Mouse (Mus musculus): Measurements from ENCODE around the gene Ncor2.

Gene Ncor2

DNA sequence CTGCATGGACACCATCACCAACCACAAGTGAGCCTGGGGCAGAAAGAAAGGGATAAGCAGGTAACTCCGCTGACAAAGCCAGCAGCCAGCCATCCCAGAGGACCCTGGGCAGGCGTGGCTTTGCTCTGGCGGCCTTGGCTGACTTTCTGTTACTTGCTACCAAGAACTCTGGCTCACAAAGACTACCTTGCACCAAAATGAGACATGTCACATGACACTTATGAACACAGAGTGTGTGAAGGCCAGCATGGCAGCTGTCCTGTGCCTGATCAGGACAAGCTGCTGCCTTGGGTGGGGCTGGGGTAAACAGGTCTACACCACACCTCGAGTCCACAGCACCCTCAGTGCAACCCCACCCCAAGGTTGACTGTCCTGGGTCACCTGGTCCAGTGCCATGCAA lies 51.6 kb downstream of the Ncor2 start:
- DNase-seq (ENCODE audit: low spot score): no peak

DNA sequence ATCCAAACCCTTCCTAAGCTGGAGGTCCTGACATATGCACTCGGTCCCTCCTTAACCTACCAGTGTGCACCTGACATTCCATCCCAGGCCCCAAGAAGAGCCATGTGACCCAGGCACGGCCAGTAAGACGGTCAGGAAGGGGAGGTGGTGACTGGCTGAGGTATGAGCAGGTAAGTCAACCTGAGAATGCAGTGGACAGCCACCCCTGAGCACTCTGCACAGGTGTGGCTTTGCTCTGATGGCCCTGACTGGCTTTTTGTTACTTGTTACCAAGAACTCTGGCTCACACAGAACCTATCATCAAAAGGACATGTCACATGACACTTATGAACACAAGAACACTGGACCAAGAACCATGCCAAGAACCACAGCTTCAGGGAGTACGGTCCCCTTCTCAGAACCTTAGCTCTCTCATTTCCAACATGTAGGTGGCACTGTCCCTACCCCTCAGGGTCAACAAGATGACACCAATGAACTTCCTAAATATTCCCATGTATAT lies 53.0 kb downstream of the Ncor2 start:
- DNase-seq (ENCODE audit: low spot score): no peak

DNA sequence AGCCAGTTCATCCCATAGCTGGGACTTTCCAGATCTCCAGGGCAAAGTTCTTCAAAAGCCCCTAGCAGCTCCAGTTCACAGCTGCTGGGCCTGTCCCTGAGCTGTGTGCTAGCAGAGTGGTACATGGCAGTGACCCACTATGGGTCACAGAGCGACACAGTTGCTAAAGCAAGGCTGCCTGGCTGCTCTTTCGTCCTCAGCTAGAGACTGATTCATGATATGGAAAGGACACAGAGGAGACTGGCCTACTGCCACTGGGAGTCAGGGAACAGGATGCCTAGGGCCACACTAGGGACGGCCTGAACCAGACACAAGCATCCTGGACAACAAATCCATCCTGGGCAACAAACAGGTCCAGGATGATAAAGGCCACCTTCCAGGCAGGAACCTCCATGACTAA lies 53.8 kb downstream of the Ncor2 start:
- no peak for DNase-seq (ENCODE audit: low spot score)

DNA sequence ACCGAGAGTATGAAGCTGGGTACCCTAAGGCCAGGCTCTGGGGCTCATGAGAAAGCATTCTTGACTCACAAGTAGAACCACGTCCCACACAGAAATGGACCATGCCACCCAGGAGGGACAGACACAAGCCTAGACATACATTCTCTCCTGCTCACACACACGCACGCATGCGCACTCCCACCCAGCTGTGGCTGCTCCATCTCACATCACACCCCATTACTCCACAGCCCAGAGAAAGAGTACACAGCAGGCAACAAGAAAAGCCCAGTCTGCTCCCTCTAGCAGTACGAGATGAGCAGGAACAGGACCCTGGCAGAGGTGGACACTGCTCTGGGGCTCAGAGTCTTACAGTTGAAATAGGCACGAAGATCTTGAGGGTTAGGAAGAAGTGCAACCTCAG lies 55.0 kb downstream of the Ncor2 start:
- no peak for DNase-seq (ENCODE audit: low spot score)

DNA sequence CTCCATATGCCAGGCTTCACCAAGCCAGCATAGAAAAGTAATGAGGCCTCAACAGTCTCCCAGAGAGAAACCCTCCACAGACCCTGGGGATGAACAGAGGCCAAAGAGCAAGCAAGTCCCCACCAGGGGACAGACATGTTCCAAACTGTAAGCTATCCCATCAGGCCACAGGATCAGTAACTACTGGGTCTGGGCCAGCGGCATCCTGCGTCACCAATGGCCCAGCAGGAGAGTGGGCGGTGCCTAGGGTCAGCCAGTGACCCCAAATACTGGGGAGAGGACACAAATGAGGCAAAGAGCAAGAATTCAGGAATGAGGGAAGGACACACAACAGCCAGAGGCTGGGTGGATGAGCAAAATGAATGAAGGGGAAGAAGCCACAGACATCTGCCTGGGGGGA lies 55.8 kb downstream of the Ncor2 start:
- no peak for DNase-seq (ENCODE audit: low spot score)

DNA sequence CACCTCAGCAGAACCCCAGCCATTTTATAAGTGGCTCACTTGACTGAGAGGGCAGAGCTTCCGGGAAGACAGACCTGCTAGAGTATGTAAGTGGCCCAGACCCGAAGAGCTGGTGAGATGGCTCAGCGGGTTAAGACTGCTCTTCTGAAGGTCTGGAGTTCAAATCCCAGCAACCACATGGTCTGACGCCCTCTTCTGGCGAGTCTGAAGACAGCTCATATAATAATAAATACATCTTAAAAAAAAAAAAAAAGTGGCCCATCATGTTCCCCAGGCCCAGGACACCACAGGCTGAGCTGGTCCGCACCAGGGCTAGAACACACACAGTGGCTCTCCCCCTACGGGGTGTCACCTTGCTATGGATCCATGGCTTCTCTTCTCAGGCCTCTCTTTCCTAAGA lies 56.5 kb downstream of the Ncor2 start:
- no peak for DNase-seq (ENCODE audit: low spot score)

DNA sequence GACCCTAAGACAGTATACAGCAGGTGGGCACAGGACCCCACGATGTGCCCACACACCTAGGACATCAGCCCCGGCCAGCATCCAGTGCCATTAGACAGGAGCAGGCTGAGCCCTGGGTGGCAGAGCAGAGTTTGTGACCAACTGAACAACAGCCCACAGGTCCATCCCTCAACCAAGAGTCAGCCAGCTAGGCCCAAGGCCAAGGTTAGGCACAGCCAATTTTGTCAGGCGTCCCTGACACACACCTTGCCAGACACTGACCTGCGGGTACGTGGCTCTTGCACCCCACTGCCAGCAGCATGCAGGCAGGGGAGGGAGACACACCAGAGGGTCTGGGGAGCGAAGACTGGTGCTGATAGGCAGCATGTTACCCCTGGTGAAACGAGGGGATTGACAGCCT lies 57.0 kb downstream of the Ncor2 start:
- no peak for DNase-seq (ENCODE audit: low spot score)

DNA sequence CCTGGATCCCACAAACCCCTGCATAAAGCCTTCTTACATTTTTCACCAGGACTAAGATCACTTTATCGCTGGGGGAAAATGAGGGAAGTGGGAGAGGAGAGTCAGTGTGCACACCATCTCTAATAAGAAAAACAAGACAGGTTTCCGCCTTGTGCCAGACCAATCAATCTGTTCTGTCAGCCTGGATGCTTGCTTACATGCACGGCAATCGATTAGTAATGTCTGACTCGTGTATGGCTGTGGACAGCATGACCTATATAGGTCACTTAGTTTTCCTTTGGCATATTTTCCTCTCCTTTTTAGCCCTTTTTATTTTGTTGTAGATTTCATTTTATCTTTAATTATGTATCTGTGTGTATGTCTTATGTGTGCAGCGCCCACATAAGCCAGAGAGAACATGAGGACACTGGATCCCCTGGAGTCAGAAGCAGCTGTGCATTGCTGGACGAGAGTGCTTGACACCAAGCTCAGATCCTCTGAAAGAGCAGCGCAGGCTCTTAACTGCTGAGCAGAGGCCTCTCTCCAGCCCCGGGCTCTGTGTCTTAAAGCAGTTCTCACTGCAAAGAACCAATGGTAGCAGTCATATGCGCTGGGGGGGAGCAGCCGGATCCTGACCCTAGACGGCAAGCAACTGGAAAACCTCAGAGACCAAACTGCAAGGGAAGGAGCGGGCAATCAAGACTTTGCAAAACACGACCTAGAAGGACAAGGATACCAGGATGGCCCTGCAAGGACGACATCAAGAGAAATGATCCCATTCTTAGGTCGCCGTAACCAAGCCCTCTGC lies 58.3 kb downstream of the Ncor2 start:
- DNase-seq (ENCODE audit: low spot score): no peak

DNA sequence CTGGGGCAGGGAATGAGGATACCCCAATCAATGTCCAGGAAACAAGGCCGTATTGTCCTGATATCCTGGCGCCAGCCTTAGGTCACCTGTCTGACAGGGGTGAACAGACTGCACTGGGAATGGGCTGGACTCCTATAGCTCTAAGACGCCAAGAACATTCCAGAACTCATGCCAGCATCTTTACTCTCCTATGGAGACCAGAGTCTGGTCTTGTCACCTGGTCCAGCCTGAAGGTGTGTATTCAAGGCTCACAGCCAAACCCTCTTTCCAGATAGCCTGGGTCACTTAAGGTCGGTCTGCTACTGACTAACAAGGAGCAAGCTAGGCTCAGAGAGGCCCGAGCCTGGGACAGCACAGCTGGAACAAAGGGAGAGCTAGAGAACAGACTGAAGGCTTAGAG lies 61.8 kb downstream of the Ncor2 start:
- DNase-seq (ENCODE audit: low spot score): no peak

DNA sequence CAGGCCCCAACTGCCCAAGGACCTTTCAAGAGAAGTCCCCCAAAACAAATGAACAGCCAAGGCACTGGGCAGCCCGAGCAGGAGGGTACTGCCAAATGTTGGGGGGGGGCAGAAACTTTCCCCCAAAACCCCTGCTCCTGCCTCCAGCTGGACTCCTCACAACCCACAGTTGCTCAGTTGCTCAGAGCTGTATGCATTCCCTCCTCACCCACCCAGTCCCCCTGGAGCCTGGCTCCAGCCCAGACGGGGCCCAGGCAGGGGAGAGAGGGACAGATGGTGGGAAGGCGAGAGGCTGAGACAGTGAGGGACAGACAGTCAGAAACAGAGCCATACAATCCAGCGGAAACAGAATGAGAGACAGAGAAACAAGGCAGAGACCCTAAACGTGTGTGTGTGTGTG lies 66.0 kb downstream of the Ncor2 start:
- no peak for DNase-seq (ENCODE audit: low spot score)

DNA sequence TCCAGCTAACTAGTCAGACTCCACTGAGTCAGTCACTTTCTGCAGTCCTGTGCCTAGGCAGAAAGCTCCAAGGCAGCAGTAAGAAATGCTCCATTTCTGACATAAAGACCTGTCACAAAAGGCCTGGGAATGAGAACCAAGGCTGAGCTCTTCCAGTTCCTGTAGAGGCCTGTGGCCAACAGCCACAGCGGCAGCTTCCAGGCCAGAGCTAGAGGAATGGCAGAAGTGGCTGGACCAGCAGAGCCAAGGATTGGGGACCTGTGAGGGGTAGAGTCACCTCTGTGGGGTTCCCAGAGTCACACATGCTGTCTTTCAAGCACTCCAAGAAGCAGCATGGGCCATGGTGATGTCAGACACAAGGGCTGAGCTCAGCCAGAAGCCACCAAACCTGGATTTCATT lies 66.4 kb downstream of the Ncor2 start:
- DNase-seq (ENCODE audit: low spot score): no peak

DNA sequence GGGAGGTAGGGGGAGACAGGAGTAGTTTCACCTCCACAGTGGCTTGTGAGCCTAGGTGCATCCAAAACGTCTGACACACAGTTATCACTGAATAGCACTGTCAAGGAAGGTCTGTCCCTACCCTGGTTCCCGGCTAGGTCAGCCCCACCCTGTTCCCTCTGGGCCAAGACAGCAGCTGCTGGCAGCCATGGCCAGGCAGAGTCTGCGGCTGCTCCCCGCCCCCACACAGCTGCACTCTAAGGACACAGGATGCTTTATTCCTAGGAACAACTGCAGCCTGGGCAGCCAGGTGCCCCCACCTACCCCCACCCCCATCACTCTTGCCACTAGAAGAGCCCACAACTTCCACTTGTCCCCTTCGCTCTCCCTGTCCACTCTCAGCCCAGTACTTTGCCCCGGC lies 67.9 kb downstream of the Ncor2 start:
- peak; percentile 54 for DNase-seq (ENCODE audit: low spot score)

DNA sequence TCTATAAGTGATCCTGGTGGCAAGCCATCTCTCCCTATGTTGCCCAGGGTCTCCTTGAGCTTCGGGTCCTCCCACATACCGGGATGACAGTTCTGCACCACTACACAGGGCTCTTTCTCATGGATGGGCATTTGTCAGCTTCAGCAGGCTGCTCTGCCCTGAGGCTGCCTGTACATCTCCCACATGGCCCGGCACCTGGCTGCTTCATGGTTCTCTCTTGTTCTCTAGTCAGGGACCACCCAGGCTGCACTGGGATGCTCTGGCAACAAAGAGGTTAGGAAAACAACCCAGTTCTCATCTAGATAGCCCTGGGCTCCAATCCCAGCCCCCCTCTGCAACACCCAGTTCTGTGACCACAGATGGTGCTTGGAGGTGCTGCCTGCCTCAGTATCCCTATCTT lies 68.3 kb downstream of the Ncor2 start:
- no peak for DNase-seq (ENCODE audit: low spot score)

DNA sequence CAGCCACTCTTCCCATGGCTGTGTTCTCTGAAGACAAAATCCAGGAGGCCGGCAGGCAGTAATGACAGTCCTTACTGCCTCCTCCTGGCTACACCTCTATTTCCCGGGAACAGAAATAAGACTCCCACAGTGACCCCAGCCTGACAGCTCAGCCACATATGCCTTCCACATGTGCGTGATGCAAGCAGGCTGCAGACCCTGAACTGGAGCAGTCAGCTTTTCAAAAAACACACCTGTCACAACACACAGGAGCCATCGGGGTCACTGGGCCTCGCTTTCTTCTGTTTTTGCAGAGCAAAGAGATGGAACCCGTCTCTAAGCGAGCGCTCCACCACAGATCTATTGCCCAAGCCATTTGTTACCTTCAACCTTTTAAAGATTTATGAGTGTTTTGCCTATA lies 68.8 kb downstream of the Ncor2 start:
- DNase-seq (ENCODE audit: low spot score): no peak

DNA sequence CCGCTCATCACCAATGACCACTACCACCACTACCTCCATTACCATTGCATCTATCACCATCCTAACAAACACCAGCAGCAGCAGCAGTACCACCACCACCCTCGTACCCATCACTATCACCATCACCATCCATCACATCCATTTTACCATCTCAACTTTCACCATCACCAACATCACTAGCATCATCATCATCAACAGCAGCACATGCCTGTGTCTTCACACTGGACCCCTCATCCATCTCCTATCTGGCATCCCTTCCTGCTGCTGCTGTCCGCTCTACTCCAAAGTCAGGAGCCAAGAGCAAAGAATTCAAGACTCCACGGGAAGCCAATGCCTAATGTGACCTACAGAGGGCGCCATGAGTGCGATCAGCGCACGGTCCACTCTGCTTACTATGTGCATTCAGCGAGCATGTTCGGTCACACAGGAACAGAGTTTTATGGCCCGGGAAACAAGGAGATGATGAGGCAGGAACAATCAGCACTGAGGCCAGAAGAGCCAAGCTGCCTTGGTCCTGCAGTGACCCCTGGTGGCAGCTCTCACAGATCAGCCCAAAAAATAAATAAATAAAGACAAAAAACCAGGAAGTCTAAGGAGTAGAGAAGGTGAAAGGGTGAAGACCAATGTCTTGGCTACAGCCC lies 71.9 kb downstream of the Ncor2 start:
- peak; percentile 61 for DNase-seq (ENCODE audit: low spot score)

DNA sequence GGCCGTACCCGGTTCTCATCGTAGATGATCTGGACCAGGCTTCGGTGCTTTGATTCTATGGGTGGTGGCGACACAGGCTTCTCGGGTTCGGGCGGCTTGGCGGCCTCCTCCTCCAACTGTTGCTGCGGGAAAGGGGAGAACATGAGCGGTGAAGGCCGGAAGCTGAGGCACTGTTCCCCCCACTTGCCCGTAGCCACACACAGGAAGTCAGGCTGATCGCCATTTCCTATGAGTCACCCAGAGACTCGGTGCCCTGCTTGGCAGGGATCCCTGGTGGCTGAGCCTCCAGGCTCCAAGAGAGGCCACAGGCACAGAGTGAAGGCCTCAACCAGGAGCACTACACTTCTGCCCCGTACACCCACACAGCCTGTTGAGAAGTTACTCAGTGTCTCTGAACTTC lies 72.8 kb downstream of the Ncor2 start:
- DNase-seq (ENCODE audit: low spot score): peak; percentile 45

DNA sequence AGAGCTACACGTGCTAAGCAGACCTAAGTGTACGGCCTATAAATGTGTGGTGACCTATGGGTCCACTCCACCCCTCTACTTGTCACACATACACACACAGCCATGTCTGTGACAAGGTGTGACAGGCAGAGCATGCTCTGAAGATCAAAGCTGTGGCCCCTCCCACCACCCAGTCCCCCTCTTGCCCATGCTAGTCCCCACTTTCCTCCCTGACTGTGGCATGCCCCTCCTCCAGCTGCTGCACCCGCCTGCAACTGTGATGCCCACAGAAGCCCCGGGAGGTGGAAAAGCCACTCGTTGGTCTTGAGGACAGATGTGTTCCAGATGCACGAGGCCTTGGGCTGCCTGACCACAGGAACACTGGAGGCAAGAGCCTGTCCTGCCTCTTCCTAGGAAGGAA lies 74.2 kb downstream of the Ncor2 start:
- no peak for DNase-seq (ENCODE audit: low spot score)

DNA sequence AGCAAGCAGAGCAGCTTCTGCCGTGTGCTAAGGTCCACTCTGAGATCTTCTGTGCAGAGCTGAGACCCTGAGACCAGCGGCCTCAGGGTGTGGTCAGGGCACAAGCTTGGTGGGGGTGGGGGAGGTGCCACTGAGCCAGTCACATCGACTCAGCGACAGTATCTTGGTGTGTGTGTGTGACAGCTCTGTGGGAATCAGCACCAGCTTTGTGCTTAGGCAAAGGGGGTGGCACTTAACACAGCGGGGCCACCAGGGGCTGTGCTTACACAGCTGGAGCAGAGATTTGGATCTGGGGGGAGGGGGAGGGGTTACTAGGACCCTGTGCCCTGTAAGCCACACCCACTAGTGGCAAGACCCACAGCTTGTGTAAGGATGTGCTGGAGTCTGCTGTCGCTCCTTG lies 75.6 kb downstream of the Ncor2 start:
- DNase-seq (ENCODE audit: low spot score): no peak

DNA sequence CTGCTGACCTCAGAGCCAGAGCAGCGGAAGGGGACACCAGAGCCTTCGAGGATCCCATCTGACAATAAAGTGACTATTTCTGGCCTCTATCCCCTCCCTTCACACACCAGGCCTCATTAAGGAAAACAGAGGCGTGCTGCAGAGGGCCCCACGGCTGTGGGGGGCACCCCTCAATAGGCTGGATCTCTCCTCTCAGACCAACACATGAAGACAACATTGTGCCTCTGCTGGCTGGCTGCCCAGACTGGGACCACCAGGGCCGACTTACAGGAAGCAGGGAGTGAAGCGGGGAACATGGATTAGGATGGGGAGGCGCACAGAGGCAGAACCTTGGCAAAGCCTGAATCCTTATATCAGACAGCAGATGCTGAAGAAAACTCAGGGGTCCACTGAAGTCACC lies 76.1 kb downstream of the Ncor2 start:
- no peak for DNase-seq (ENCODE audit: low spot score)

DNA sequence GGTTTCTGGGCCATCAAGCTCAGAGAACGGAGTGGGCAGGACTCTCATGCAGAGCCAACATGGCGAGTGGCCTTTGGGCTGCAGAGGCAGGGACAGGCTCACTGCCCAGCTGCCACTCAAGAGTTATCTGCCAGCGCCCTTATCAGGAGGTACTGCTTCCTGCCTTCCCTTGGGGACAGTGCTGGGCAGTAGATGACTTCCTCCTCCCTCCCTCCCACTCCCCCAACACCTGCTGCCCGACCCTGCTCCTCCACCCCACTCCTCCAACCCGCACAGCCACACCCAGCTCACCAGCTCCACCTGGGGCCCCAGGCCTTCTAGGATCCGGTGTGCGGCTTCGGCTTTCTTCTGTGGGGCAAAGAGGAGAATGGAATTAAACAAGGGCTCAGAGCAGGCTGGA lies 76.7 kb downstream of the Ncor2 start:
- no peak for DNase-seq (ENCODE audit: low spot score)

DNA sequence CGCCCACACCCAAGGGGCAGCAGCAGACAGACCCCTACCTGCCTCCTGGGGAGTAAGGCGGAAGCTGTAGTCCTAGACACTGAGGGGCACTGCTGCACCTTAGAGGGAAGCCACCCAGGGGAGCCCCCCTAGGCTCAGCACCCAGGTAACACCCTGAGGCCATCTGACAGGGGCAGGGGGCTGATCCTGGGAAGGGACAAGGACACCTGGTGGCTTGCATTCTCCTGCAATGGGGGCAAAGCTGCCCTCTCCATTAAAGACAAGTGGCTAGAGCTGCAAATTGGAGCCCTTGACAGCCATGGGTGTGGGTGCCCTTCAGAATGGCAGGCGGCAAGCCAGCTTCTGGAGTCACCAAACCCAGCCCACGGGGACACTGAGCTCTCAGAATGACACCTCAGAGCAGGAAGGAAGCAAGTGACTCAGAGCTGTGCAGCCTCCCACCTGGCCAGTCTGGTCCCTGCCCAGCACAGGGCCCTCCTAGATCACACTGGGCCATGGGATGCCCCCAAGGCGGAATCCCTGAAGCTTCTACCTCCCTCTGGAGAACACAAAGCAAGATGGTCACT lies 79.2 kb downstream of the Ncor2 start:
- no peak for DNase-seq (ENCODE audit: low spot score)

DNA sequence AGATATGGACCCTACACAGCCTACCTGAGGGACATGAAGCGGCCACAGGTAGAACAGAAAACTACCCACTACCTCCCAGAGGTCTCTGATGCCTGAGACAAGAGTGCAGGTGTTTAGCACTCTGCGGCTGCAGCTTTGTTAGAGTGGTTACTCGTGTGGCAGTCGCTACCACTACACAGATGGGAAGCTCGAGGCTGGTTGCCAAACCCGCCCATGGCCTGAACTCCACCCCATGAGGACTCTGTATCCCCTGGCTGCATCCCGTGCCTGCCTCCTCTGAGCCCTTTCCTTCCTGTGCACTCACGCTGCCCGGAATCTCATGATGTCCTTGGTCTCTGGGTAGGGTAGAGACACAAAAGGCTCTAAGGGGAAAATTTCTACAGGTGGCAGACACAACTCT lies 80.3 kb downstream of the Ncor2 start:
- no peak for DNase-seq (ENCODE audit: low spot score)

DNA sequence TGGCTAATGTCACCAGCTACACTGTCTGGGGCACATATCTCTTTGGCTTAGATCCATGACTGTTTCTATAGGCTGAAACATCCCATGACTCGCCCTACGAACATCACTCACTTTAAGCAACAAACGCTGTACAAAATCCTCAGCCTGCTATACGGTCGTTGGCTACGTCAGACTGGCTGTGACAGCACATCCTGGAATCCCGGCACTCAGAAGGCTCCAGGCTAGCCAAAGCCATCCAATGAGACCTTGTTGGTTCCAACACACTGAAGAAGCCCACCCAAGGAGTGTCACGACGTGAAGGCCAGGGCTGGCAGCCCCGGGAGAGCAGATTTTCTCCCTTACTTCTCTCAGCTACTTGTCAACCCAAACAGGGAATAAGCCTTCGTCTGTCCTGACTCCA lies 82.7 kb downstream of the Ncor2 start:
- no peak for DNase-seq (ENCODE audit: low spot score)
